Mouse (Mus musculus) 3134 (cell line): Measurements from ENCODE around the gene Orc3.
A peak's percentile ranks its signal among the peaks of the same experiment; 100 is the strongest.
"Not testable (repeated sequence)": the region's sequence is repeated elsewhere in the genome, so short reads cannot be mapped to it uniquely, and the experiment has no call there.

Experiments
- DNase-seq: peaks from one replicate; pipeline ENCODE4 v3.0.0-alpha.2; 2011; ENCODE audit warnings: low spot score; ENCODE audit not compliant: insufficient read length; ENCODE audit errors: extremely low read depth

Gene Orc3

DNA sequence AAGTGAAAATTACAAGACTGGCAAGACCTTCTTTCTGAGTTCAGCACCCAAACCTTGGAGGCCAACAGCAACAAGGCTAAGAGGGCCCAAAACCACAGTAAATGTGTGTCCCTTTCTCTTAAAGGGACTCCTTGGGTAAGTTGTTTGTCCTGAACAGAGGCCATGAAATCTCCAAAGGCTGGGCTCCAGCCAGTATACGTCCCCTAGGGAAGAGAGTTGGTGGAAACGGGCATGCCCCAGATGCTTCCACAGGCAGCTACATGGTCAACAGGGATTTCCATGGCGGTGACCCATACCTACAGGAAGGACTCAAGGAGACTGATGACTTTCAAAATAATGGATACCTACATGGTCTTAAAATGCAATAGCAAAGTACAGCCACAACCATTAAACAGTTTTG lies 31.3 kb downstream of the Orc3 start:
- no peak for DNase-seq

DNA sequence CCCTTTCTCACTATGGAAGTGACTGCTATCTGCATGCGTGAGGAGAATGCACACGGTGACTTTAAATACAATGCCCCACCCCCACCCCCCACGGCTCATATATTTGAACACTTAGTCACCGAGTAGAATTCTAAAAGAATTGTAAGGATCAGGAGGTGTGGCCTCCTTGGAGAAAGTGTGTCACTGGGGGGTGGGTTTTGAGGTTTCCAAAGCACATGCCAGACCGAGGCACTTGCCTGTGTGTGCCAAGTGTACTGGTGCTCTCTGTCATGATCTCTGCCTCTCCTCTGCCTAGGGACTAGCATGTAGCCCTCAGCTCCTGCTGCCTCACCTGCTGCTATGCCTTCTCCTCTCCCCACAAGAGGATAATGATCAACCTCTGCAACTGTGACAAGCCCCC lies 32.3 kb downstream of the Orc3 start:
- peak; percentile 65 for DNase-seq

- no peak for DNase-seq
These were observed 32.8 kb downstream of the Orc3 start for GRCm38 (mm10) chr4:34581990-34582389.

DNA sequence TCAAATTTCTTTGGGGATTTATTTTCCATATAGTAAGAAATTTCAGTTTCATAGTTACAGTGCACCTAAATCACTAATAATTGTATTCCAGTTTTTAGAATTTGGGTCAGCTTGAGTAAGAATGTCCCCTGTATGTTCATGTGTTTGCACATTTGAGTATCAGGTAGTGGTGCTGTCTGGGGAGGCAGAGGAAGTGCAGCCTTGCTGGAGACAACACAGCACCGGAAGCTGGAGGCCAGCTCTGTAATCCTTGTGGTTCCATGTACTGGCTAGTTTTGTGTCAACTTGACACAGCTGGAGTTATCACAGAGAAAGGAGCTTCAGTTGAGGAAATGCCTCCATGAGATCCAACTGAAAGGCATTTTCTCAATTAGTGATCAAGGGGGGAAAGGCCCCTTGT lies 33.3 kb downstream of the Orc3 start:
- not testable (repeated sequence) for DNase-seq

- no peak for DNase-seq
These were observed 35.5 kb downstream of the Orc3 start for GRCm38 (mm10) chr4:34579215-34579614.

- no peak for DNase-seq
These were observed 37.7 kb downstream of the Orc3 start for GRCm38 (mm10) chr4:34577028-34577427.

DNA sequence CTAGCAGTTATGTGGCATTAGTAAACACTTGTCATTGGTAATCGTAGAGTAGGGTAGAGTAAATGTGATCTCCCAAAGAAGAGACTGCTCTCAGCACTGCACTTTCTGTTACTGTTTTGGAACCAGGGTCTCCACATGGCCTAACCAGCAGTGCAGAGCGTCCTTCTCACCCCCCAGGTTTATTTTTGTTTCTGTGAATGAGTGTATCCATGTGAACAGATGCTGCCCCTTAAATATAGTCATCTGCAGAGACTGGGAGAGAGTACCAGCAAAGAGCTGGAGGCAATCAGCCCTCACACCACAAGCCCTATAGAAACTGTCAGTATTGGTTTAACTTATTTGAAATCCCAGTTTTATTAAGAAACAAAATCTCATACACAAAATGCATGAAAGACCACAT lies 41.9 kb downstream of the Orc3 start:
- DNase-seq: no peak

GRCm38 (mm10) chr4:34566226-34566625 lies 48.5 kb downstream of the Orc3 start:
- DNase-seq: no peak

GRCm38 (mm10) chr4:34560971-34561370 lies 53.8 kb downstream of the Orc3 start:
- DNase-seq: no peak

DNA sequence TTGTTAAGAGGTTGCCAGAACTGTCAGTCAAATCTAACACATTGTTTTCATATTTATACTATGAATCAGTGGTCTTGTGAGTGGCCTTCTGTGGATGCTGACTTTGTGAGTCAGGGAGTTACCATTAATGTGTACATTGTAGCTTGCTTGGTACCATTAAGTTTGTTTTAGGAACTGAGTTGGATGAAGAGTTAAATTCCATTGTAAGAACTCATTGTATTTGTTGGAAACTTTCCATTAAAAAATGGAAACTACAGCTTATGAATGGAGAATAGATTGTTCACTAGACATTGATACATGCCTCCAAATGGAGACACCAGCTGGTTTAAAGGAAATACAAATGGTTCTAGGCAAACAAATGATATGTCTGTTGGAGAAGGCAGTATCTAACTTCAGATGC lies 58.6 kb downstream of the Orc3 start:
- peak; percentile 61 for DNase-seq

- no peak for DNase-seq
These were observed 59.1 kb downstream of the Orc3 start for GRCm38 (mm10) chr4:34555604-34556003.

DNA sequence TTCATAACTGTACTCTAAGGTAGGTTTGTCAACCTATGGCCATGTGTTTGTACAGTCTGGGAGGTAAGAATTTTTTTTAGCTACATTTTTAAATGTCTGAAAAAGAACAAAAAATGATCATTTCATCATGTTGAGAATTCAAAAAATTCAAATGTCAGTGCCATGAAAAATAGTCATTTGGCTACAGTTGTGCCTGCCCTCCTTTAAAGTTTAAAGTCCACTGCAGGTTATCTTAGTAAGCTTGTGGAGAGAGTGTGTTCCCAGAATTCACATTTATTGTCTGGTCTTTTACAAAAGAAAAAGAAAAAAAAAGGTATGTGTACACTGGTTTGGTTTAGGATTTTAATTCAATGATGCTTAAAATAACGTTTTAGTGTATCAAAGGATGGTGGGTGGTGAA lies 60.1 kb downstream of the Orc3 start:
- DNase-seq: no peak

GRCm38 (mm10) chr4:34551966-34552365 lies 62.8 kb downstream of the Orc3 start:
- no peak for DNase-seq

- peak; percentile 78 for DNase-seq
These were observed 63.5 kb downstream of the Orc3 start for GRCm38 (mm10) chr4:34551098-34551809.

DNA sequence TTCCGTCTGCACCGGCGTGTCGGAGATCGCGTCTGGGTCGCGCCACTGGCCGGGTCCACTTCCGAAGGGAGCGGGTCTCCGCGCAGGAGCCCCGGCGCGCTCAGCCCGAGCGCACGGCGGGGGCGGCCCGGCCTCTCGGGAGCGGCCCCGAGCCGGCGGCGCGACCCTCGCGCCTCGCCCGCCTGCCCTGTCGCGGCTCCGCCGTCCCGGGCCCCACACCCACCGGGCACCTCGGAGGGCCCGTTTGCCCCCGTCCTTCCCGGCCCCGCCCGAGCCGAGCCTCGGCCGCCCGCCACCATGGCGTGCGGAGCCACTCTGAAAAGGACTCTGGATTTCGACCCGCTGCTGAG lies 64.0 kb downstream of the Orc3 start, which contains the start of gene Akirin2:
TSS of gene Akirin2 (plus strand) at position 190 of the 350 bp plus-strand sequence.
- no peak for DNase-seq

DNA sequence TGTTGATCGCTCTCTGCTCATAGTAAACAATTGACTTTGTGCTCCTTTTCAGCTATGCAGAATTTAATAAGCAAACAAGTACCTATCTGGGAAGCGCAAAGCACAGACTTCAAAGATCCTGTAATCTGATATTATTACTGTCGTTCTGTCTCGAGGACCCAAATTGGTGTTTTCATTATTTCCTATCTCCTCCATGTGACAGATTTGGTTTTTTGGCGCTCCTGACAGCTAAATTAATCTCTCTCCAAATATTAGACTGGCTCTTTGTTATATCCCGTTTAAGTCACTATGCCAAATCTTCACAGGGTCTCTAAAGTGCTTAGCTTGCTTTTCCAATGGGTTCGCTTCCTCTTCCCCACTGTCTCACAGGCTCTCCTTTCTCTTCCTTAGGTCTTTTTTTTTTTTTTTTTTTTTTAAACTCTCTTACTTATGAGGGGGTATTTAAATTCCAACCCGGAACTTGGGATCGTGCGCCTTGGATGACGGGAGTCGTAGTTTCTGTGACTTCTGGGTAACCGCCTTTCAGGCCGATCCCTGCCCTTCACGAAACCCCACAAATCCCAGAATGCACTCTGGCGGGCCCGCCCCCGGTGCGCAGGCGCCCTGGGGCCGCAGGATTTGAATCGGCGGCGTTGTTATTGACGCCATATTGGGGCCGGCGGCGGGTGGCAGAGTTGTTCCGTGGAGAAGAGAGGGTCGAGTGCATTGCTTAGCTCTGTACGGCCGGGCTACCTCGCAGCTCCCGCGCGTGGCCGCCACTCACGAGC lies 64.6 kb downstream of the Orc3 start:
- DNase-seq: peak; percentile 99

DNA sequence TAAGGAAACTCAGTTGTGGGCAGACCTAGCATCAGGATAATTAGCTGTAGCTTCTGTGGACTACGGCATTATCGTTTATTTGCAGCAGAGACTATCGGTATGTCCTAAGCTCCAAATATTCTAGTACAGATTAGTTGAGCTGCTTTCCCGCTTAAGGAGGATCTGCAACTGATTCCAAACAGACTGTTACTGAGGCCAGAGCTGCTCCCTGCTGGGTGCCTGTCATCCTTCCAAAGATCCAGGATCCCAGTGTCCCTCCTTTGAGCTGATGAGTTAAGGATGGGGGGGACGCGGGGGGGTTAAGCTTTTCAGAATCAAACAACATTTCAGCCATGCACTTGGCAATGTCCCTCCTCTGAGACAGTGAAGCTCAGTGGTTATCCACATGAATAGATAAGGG lies 84.8 kb downstream of the Orc3 start:
- DNase-seq: no peak

GRCm38 (mm10) chr4:34529379-34529778 lies 85.4 kb downstream of the Orc3 start:
- DNase-seq: no peak

- no peak for DNase-seq
These were observed 86.2 kb downstream of the Orc3 start for GRCm38 (mm10) chr4:34528430-34529100.

GRCm38 (mm10) chr4:34526771-34527170 lies 88.0 kb downstream of the Orc3 start:
- DNase-seq: no peak

DNA sequence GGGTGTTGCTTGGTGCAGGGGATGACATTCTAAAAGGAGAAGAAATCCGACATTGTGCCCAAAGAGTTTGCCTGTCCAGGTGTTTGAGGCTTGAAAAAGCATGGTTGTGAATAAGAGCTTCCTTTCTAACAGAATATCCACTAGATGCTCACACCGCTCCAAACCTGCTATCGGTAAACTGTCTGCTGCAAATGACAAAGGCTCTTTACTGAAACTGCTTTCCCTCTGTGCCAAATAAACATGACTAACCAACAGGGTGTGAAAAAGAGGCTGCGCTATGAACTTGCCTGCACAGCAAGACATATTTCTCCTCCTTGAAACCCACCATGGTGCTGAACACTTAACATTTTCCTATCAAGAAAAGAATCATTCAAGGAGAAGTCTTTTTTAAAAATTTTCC lies 91.2 kb downstream of the Orc3 start:
- no peak for DNase-seq

DNA sequence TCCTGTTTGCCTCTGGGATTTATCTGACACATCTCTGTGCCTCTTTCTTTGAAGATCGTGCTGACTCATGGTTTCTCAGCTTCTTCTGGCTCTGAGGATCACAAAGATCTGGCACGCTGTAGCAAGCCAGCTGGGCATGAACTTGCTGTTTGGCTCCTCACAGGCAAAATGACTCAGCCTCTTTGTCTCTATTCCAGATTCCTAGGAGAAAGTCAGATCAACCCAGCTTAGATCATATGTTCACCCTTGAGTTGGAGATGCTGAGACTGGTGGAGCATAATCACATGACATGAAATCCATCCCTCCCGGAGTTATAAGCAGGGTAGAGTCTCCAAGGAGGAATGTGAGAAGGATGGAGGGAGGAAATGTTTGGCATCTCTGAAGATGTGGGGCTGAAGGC lies 91.9 kb downstream of the Orc3 start:
- peak; percentile 81 for DNase-seq
